In the genomic region with DNA sequence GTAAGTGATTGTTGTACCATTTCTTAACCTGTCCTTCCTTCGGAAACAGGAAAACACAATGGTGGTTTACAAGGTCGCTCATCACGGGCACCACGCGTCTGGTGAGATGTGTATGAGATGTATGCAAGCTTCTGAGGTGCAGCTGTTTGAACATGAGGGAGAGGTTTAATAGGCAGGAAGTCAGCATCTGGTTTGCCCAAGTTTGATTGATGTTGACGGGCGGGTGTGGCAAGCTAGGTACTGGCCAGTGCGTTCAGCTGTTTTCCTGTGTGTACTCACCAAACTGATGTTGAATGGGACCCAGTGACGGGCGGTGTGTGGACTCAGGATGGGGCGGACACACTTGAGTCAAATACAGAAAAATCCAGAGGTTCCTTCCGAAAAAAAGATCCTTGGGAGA, we compare ENCODE assay signal across 24 mouse cellular contexts. TPM values are rescaled to one million over a fixed set of nuclear protein-coding genes. Genes with fewer than 3 reads are reported as not detected.
DNase-seq lines count a peak whose midpoint lies in the region; ATAC-seq and TF ChIP-seq lines count a peak whose summit lies in the region.
"Had no signal": no experiment of that assay in that cellular context is flagged by ENCODE, and none has a peak within 500 bp of the region (broad histone marks: within the 10 kb centered on the region; RNA-seq: fewer than 3 reads in every experiment).

No protein-coding gene starts in this region.

- H3K27ac ChIP-seq in hindbrain, embryonic 11.5 days (ENCODE audit: low read depth, low read length): no peak overlapping the region
- H3K27ac ChIP-seq in hindbrain, embryonic 12.5 days: no peak overlapping the region
- H3K27ac ChIP-seq in intestine, postnatal 0 days (ENCODE audit: low read depth, low read length): peak overlapping the region; percentile 50
- H3K27ac ChIP-seq in stomach, embryonic 14.5 days (ENCODE audit: low read length): no peak overlapping the region
- H3K27ac ChIP-seq in stomach, postnatal 0 days (replicated peaks): no peak overlapping the region
- H3K27ac ChIP-seq: embryonic facial prominence, embryonic 12.5 days; embryonic facial prominence, embryonic 15.5 days; forebrain, embryonic 12.5 days; hindbrain, embryonic 14.5 days; hindbrain, postnatal 0 days had no signal

- no peak for TF ChIP-seq CTCF in intestine, postnatal 0 days (IDR thresholded peaks at IDR 0.05; ENCODE audit: low read depth)
- TF ChIP-seq CTCF in stomach, postnatal 0 days (IDR thresholded peaks at IDR 0.05; ENCODE audit: low read depth): no peak

- 91% methylated on average over 12 of the region's 12 CpGs for WGBS in hindbrain, embryonic 11.5 days
- WGBS in hindbrain, embryonic 12.5 days: 95% methylated on average over 12 of the region's 12 CpGs
- WGBS in intestine, postnatal 0 days: 70% methylated on average over 12 of the region's 12 CpGs
- 75% methylated on average over 12 of the region's 12 CpGs for WGBS in stomach, embryonic 14.5 days
- WGBS in stomach, postnatal 0 days: 67% methylated on average over 12 of the region's 12 CpGs

- H3K27me3 ChIP-seq in hindbrain, embryonic 11.5 days (ENCODE audit: control insufficient read depth, insufficient read depth, low read length): no peaks in the 10 kb centered on the region
- H3K27me3 ChIP-seq in hindbrain, embryonic 12.5 days: no peaks in the 10 kb centered on the region
- H3K27me3 ChIP-seq in intestine, postnatal 0 days (replicated peaks; ENCODE audit: control insufficient read depth, insufficient read depth, low read length): no peaks in the 10 kb centered on the region
- H3K27me3 ChIP-seq in stomach, embryonic 14.5 days (ENCODE audit: control insufficient read depth, insufficient read depth, low read length): no peaks in the 10 kb centered on the region
- H3K27me3 ChIP-seq in stomach, postnatal 0 days (ENCODE audit: control insufficient read depth, insufficient read depth, low read length): no peaks in the 10 kb centered on the region
- H3K27me3 ChIP-seq: embryonic facial prominence, embryonic 12.5 days; embryonic facial prominence, embryonic 15.5 days; forebrain, embryonic 12.5 days had no signal

- DNase-seq in hindbrain, embryonic 11.5 days (ENCODE audit: low spot score): no peak
- DNase-seq in stomach, postnatal 0 days (ENCODE audit: low spot score): peak; percentile 76
- no peak for DNase-seq in right cerebral cortex, adult 2 months (ENCODE audit: low spot score in 2 of 2)
- DNase-seq in ovary, postnatal 36 days (ENCODE audit: low spot score): no peak
- DNase-seq in layer of hippocampus, postnatal 10 days (ENCODE audit: low spot score in 2 of 2): no peak
- DNase-seq: adrenal gland, adult 2 months; adrenal gland, postnatal 14 days; cerebellum, adult 11 months; cerebellum, adult 2 months; cerebellum, adult 9-11 months; cerebellum, postnatal 25 days; gastrocnemius, postnatal 25 days had no signal

- TF ChIP-seq EP300 in stomach, postnatal 0 days (optimal IDR thresholded peaks at IDR 0.05): no peak

- H3K4me1 ChIP-seq in hindbrain, embryonic 11.5 days (replicated peaks; ENCODE audit: control insufficient read depth, insufficient read depth, low read length): no peaks in the 10 kb centered on the region
- no peaks in the 10 kb centered on the region; the same call in 1 of the 2 replicates for H3K4me1 ChIP-seq in hindbrain, embryonic 12.5 days
- no peaks in the 10 kb centered on the region; the same call in 1 of the 2 replicates for H3K4me1 ChIP-seq in intestine, postnatal 0 days (replicated peaks; ENCODE audit: control insufficient read depth, insufficient read depth, low read length)
- H3K4me1 ChIP-seq in stomach, embryonic 14.5 days (ENCODE audit: control insufficient read depth, insufficient read depth, low read length): no peaks in the 10 kb centered on the region
- no peaks in the 10 kb centered on the region for H3K4me1 ChIP-seq in stomach, postnatal 0 days (replicated peaks; ENCODE audit: control insufficient read depth, insufficient read depth)
- H3K4me1 ChIP-seq: embryonic facial prominence, embryonic 12.5 days; embryonic facial prominence, embryonic 15.5 days had no signal

- H3K9ac ChIP-seq in hindbrain, embryonic 11.5 days (ENCODE audit: low read depth, low read length): no peak overlapping the region
- H3K9ac ChIP-seq in hindbrain, embryonic 12.5 days: no peak overlapping the region
- no peak overlapping the region for H3K9ac ChIP-seq in intestine, postnatal 0 days (ENCODE audit: low read depth, low read length)
- no peak overlapping the region for H3K9ac ChIP-seq in stomach, embryonic 14.5 days (replicated peaks; ENCODE audit: low read depth, low read length)
- no peak overlapping the region for H3K9ac ChIP-seq in stomach, postnatal 0 days (ENCODE audit: low read length)
- H3K9ac ChIP-seq: embryonic facial prominence, embryonic 12.5 days; embryonic facial prominence, embryonic 15.5 days; forebrain, embryonic 12.5 days; hindbrain, embryonic 14.5 days had no signal

- no peaks in the 10 kb centered on the region for H3K9me3 ChIP-seq in hindbrain, embryonic 11.5 days (ENCODE audit: control insufficient read depth, low read length)
- H3K9me3 ChIP-seq in hindbrain, embryonic 12.5 days (replicated peaks): no peaks in the 10 kb centered on the region
- H3K9me3 ChIP-seq in intestine, postnatal 0 days (ENCODE audit: control insufficient read depth): no peaks in the 10 kb centered on the region
- no peaks in the 10 kb centered on the region for H3K9me3 ChIP-seq in stomach, embryonic 14.5 days (ENCODE audit: control insufficient read depth, low read depth, low read length)
- H3K9me3 ChIP-seq in stomach, postnatal 0 days (ENCODE audit: control insufficient read depth, low read length): no peaks in the 10 kb centered on the region
- H3K9me3 ChIP-seq: embryonic facial prominence, embryonic 12.5 days; embryonic facial prominence, embryonic 15.5 days; forebrain, embryonic 12.5 days had no signal

- ATAC-seq in hindbrain, embryonic 11.5 days (ENCODE audit: low FRiP score): 0 out of 2 replicates have a peak, but pooled peaks have one; percentile 21
- no peak for ATAC-seq in hindbrain, embryonic 12.5 days (ENCODE audit: low FRiP score)
- ATAC-seq in intestine, postnatal 0 days: peak; percentile 75
- 0 out of 2 replicates have a peak, but pooled peaks have one; percentile 30 for ATAC-seq in stomach, embryonic 14.5 days (ENCODE audit: insufficient number of reproducible peaks, insufficient read depth, low FRiP score, low read depth)
- peak; percentile 89 for ATAC-seq in stomach, postnatal 0 days (ENCODE audit: low FRiP score, low TSS enrichment)
- ATAC-seq: CD4-positive, CD25-positive, alpha-beta regulatory T cell, adult 4 months; forebrain, embryonic 16.5 days; hindbrain, postnatal 0 days had no signal

- H3K36me3 ChIP-seq in hindbrain, embryonic 11.5 days (ENCODE audit: control insufficient read depth, insufficient read depth, low read length): no peaks in the 10 kb centered on the region; the same call in 1 of the 2 replicates
- H3K36me3 ChIP-seq in hindbrain, embryonic 12.5 days: peaks cover 58% of the 10 kb centered on the region
- H3K36me3 ChIP-seq in intestine, postnatal 0 days (ENCODE audit: control insufficient read depth, insufficient read depth): peaks cover 28% of the 10 kb centered on the region
- H3K36me3 ChIP-seq in stomach, embryonic 14.5 days (ENCODE audit: control insufficient read depth, insufficient read depth, low read length): no peaks in the 10 kb centered on the region; the same call in 1 of the 2 replicates
- H3K36me3 ChIP-seq in stomach, postnatal 0 days (ENCODE audit: control insufficient read depth, insufficient read depth, low read length): peaks cover 4% of the 10 kb centered on the region; the same call in 1 of the 2 replicates

- no peak overlapping the region for H3K4me2 ChIP-seq in hindbrain, embryonic 11.5 days (replicated peaks; ENCODE audit: low read depth, low read length)
- no peak overlapping the region for H3K4me2 ChIP-seq in hindbrain, embryonic 12.5 days (replicated peaks)
- H3K4me2 ChIP-seq in intestine, postnatal 0 days (replicated peaks; ENCODE audit: low read depth): no peak overlapping the region
- H3K4me2 ChIP-seq in stomach, embryonic 14.5 days (replicated peaks; ENCODE audit: low read depth, low read length): no peak overlapping the region
- no peak overlapping the region for H3K4me2 ChIP-seq in stomach, postnatal 0 days (replicated peaks; ENCODE audit: low read depth)
- H3K4me2 ChIP-seq: embryonic facial prominence, embryonic 12.5 days; embryonic facial prominence, embryonic 15.5 days; forebrain, embryonic 12.5 days; heart, embryonic 11.5 days; hindbrain, embryonic 14.5 days had no signal

- no peak overlapping the region for H3K4me3 ChIP-seq in hindbrain, embryonic 11.5 days (ENCODE audit: low read depth, low read length)
- H3K4me3 ChIP-seq in hindbrain, embryonic 12.5 days: no peak overlapping the region
- no peak overlapping the region for H3K4me3 ChIP-seq in intestine, postnatal 0 days (ENCODE audit: low read depth, low read length)
- H3K4me3 ChIP-seq in stomach, embryonic 14.5 days (ENCODE audit: low read depth, low read length): no peak overlapping the region
- no peak overlapping the region for H3K4me3 ChIP-seq in stomach, postnatal 0 days (ENCODE audit: low read depth, low read length)
- H3K4me3 ChIP-seq: embryonic facial prominence, embryonic 12.5 days; embryonic facial prominence, embryonic 15.5 days; forebrain, embryonic 12.5 days had no signal

RNA-seq across cellular contexts. Expression of a gene that starts 26.7 kb away (rescaled TPM):
- polyA plus RNA-seq in hindbrain, embryonic 11.5 days (2014; fragmentation: Nextera tagmentation; extraction: Ambion mirVana): 64.7 and 70.1 TPM in 2 replicates
- 112 and 118 TPM in 2 replicates for polyA plus RNA-seq in hindbrain, embryonic 12.5 days (2016; fragmentation: Nextera tagmentation; extraction: Ambion mirVana)
- 55.9 and 56.0 TPM in 2 replicates for polyA plus RNA-seq in intestine, postnatal 0 days (2015; fragmentation: Nextera tagmentation; extraction: Ambion mirVana)
- 50.1 and 56.3 TPM in 2 replicates for polyA plus RNA-seq in stomach, embryonic 14.5 days (2014; fragmentation: Nextera tagmentation; extraction: Ambion mirVana)
- 56.4 and 62.1 TPM in 2 replicates for polyA plus RNA-seq in stomach, postnatal 0 days (2015; fragmentation: Nextera tagmentation; extraction: Ambion mirVana)
- total RNA-seq in layer of hippocampus, postnatal 10 days (2021): 100 to 1,000 TPM; 158 to 175 TPM
- total RNA-seq: MEL had no signal

RNA-seq across cellular contexts. Expression of a gene that starts 49.0 kb away (rescaled TPM):
- 43.7 and 45.8 TPM in 2 replicates for polyA plus RNA-seq in hindbrain, embryonic 11.5 days (2014; fragmentation: Nextera tagmentation; extraction: Ambion mirVana)
- polyA plus RNA-seq in hindbrain, embryonic 12.5 days (2016; fragmentation: Nextera tagmentation; extraction: Ambion mirVana): 40.7 and 41.6 TPM in 2 replicates
- polyA plus RNA-seq in intestine, postnatal 0 days (2015; fragmentation: Nextera tagmentation; extraction: Ambion mirVana): 25.5 and 26.9 TPM in 2 replicates
- polyA plus RNA-seq in stomach, embryonic 14.5 days (2014; fragmentation: Nextera tagmentation; extraction: Ambion mirVana): 31.7 and 39.2 TPM in 2 replicates
- polyA plus RNA-seq in stomach, postnatal 0 days (2015; fragmentation: Nextera tagmentation; extraction: Ambion mirVana): 50.4 and 53.5 TPM in 2 replicates
- 1 to 10 TPM; 8.2 to 8.3 TPM for total RNA-seq in layer of hippocampus, postnatal 10 days (2021)
